Mouse (Mus musculus) layer of hippocampus, adult 6 months (tissue): ENCODE measurements around the gene Eva1b. TPM values are rescaled to one million over a fixed set of nuclear protein-coding genes. Genes with fewer than 3 reads are reported as not detected.

ENCODE experiments used
- long read RNA-seq, 2 experiments: library from polyadenylated mRNA; unstranded; transcript quantifications; one replicate each; pipeline ENCODE4 v2.0.0; 2019 to 2020
- polyA plus RNA-seq: library from polyadenylated mRNA; unstranded; fragments of <200 nt; fragmentation: Nextera tagmentation; gene quantifications from 2 replicates; pipeline ENCODE4 v1.2.3, GENCODE M21; 2021

The Eva1b gene
- 6.8 and 9.5 TPM in 2 replicates for polyA plus RNA-seq
- long read RNA-seq, experiment 1, transcript Eva1b-203 (3 exons, 1,364 nt): major isoform, 8 of 12 reads
- long read RNA-seq, experiment 1, partial matches to known transcripts: 0 of 12 reads
- long read RNA-seq, experiment 1, other reads (novel, unspliced or antisense): 0 of 12 reads
- long read RNA-seq, experiment 2, transcript Eva1b-203 (3 exons, 1,364 nt): major isoform, 5 of 9 reads
- long read RNA-seq, experiment 2, partial matches to known transcripts: 0 of 9 reads
- long read RNA-seq, experiment 2, other reads (novel, unspliced or antisense): 1 of 9 reads

GRCm38 (mm10) chr4:126147533-126148160, at the start of gene Eva1b:
TSS of gene Eva1b (plus strand) at chr4:126147744.

DNA sequence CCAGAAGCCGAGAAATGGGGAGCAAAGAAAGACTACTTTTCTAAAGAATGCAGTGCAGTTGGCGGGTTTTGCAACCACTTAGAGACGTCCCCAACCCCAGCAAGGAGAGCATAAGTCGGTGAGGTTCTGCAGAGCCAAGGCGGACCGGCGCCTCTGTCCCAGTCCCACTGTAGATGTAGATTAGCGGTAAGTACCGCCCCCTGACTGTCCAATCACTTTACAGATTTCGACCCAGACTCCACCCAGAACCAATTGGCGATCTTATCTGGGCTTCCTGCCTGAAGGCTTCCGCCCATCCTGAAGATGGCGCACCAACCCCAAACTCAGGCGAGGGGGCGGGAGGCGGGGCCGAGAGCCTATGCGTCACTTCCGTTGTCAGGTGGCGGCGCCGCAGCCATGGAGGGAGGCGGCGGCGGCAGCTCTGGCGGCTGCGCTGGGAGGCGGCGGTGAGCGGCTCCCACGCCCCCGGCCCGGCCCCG, 43.9 kb upstream of the Eva1b start, which contains the start of gene Stk40:
Stk40 (plus strand) TSS at position 368 of the 479 bp plus-strand sequence.

GRCm38 (mm10) chr4:126163067-126163659, 15.6 kb downstream of the Eva1b start, which contains the start of gene Sh3d21:
TSS of gene Sh3d21 (minus strand) at chr4:126163491.

Other genes with a start within 250 kb of the Eva1b start
- gene Csf3r, start 123.2 kb upstream of the Eva1b start, polyA plus RNA-seq: 1.9 and 2.4 TPM in 2 replicates
- gene Mrps15, start 100.8 kb upstream of the Eva1b start, polyA plus RNA-seq: 119 TPM in 2 replicates
- 67.8 and 74.8 TPM in 2 replicates for gene Oscp1, start 89.2 kb upstream of the Eva1b start, polyA plus RNA-seq
- gene Lsm10, start 51.1 kb upstream of the Eva1b start, polyA plus RNA-seq: 34.3 and 36.3 TPM in 2 replicates
- gene Stk40, start 43.8 kb upstream of the Eva1b start, polyA plus RNA-seq: 3.4 and 3.9 TPM in 2 replicates
- gene Sh3d21, start 15.7 kb downstream of the Eva1b start, polyA plus RNA-seq: 0.49 and 0.69 TPM in 2 replicates
- 36.5 and 50.9 TPM in 2 replicates for gene Thrap3, start 55.0 kb downstream of the Eva1b start, polyA plus RNA-seq
- gene Map7d1, start 108.6 kb downstream of the Eva1b start, polyA plus RNA-seq: 46.7 and 54.9 TPM in 2 replicates
- gene Trappc3, start 114.6 kb downstream of the Eva1b start, polyA plus RNA-seq: 42.6 and 54.1 TPM in 2 replicates
- gene Col8a2, start 139.0 kb downstream of the Eva1b start, polyA plus RNA-seq: 0.30 and 2.0 TPM in 2 replicates
- 20.2 and 22.4 TPM in 2 replicates for gene Adprhl2, start 174.0 kb downstream of the Eva1b start, polyA plus RNA-seq
- gene Tekt2, start 177.9 kb downstream of the Eva1b start, polyA plus RNA-seq: 0.24 and 0.63 TPM in 2 replicates